Mouse (Mus musculus) heart, embryonic 12.5 days (tissue): Measurements from ENCODE around the gene Hypm. TPM values are rescaled to one million over a fixed set of nuclear protein-coding genes. Genes with fewer than 3 reads are reported as not detected.

Experiments
- ATAC-seq: fragments of 200-750 bp; cut with Nextera tagmentation; 2 replicates; pipeline ENCODE4 v1.8.0; 2017; ENCODE audit warnings: moderate TSS enrichment, moderate library complexity; ENCODE audit not compliant: insufficient number of reproducible peaks, low FRiP score
- H3K27ac ChIP-seq: fragments of 300-500 bp; sonication (generic); 2 replicates; pipeline ENCODE4 v1.5.1; 2016; ENCODE audit warnings: mild to moderate bottlenecking, moderate library complexity; ENCODE audit not compliant: poor library complexity, severe bottlenecking
- H3K27me3 ChIP-seq: fragments of 300-500 bp; sonication (generic); replicated peaks from 2 replicates; pipeline ENCODE4 v1.6.1; 2016; ENCODE audit warnings: mild to moderate bottlenecking, moderate library complexity
- H3K36me3 ChIP-seq: fragments of 300-500 bp; sonication (generic); 2 replicates; pipeline ENCODE4 v1.6.1; 2016; ENCODE audit warnings: mild to moderate bottlenecking, moderate library complexity
- H3K4me1 ChIP-seq: fragments of 300-500 bp; sonication (generic); replicated peaks from 2 replicates; pipeline ENCODE4 v1.6.1; 2016; ENCODE audit warnings: mild to moderate bottlenecking
- H3K4me2 ChIP-seq: fragments of 300-500 bp; sonication (generic); 2 replicates; pipeline ENCODE4 v1.6.1; 2016; ENCODE audit warnings: mild to moderate bottlenecking, moderate library complexity
- H3K4me3 ChIP-seq: fragments of 300-500 bp; sonication (generic); 2 replicates; pipeline ENCODE4 v1.5.1; 2016; ENCODE audit warnings: mild to moderate bottlenecking
- H3K9ac ChIP-seq: fragments of 300-500 bp; sonication (generic); 2 replicates; pipeline ENCODE4 v1.6.1; 2016; ENCODE audit warnings: mild to moderate bottlenecking, moderate library complexity
- H3K9me3 ChIP-seq: fragments of 300-500 bp; sonication (generic); replicated peaks from 2 replicates; pipeline ENCODE4 v1.6.1; 2016; ENCODE audit warnings: mild to moderate bottlenecking, moderate library complexity
- WGBS: fragments of 180-500 bp; shearing (Covaris S2); methylation state at CpG from one replicate; pipeline ENCODE4 v1.1.7; 2016; 5-methylcytosine and 5-hydroxymethylcytosine counted together
- polyA plus RNA-seq: library from polyadenylated mRNA; unstranded; fragments of >200 nt; fragmentation: Nextera tagmentation; extraction: Ambion mirVana; gene quantifications from 2 replicates; pipeline ENCODE4 v1.2.1, GENCODE M21; 2016

Hypm gene
- polyA plus RNA-seq: not detected in 2 replicates

DNA sequence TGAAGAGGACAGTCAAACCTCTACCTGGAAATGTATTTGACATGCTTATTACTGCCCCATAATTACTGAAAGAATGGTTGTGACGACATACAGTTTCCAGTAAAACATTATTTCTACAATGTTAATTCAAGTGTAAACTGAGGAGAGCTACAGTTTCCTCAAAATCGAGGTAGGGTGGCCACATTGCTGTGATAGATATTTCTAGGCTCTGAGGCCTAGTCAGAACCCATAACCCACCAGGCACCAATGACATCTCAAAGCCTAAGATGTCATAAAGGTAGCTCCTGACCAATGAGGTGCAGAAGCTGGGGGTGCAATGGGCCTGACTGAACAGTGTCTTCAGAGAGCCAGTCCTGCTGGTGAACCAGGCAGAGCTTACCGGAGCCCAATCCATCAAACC is at the start of gene Hypm:
Hypm (plus strand) TSS at position 301 of the 400 bp plus-strand sequence.
- H3K4me2 ChIP-seq: no peak within 1 kb of the TSS
- no peak within 1 kb of the TSS for H3K4me3 ChIP-seq
- no peak within 1 kb of the TSS for H3K27ac ChIP-seq
- H3K4me1 ChIP-seq: no peaks in the 10 kb centered on the region
- no peak for ATAC-seq
- H3K9ac ChIP-seq: no peak within 1 kb of the TSS
- no peaks in the 10 kb centered on the region for H3K36me3 ChIP-seq
- H3K27me3 ChIP-seq: no peaks in the 10 kb centered on the region
- H3K9me3 ChIP-seq: no peaks in the 10 kb centered on the region
- 81% methylated on average over 3 of the region's 3 CpGs for WGBS

DNA sequence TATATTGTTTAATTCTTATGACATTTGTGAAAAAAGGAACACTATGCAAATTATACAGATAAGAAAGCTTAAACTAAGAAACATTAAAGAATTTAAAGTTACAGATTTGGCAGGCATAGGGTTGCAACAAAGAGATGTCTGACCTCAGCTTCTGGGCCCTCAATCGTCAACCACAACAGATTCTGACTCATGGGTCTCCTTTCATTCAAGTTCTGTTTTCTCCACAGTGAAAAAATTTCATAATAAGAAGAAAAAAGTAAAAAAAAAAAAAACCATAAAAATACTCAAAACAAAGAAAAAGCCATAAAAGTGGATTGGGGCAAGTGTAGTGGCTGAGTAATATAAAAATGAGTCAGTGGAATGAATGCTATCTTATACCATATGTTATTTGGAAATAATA is 36.6 kb upstream of the Hypm start:
- 64% methylated on average over 1 of the region's 1 CpGs for WGBS

DNA sequence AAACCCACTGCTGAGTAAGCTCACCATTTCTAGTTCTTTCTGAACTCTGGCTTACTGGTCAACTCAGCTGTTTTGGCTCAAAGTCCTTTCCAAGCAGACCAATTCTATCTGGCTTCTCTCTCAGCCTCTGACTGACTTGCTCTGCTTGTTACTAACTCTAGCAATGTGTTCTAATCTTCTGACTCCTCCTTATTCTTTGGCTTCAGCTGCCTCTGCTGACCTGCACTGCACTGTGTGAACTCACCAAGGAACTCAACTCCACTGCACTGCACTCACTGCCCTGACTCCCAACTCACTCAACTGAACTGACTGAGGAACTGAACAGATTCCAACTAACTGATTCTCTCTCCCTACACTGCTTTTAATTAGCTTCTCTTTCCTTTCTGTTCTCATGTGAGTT is 34.3 kb upstream of the Hypm start:
- H3K9me3 ChIP-seq: no peaks in the 10 kb centered on the region
- no peaks in the 10 kb centered on the region for H3K27me3 ChIP-seq
- H3K4me1 ChIP-seq: no peaks in the 10 kb centered on the region
- no peak overlapping the region for H3K9ac ChIP-seq
- no peak overlapping the region for H3K4me3 ChIP-seq
- no peak overlapping the region for H3K27ac ChIP-seq
- H3K36me3 ChIP-seq: no peaks in the 10 kb centered on the region
- H3K4me2 ChIP-seq: no peak overlapping the region
- no peak for ATAC-seq

More for the DNA sequence above, 36.6 kb upstream of the Hypm start:
- Histone ChIP-seq H3K4me3 (no peak overlapping the region), H3K36me3 (no peaks in the 10 kb centered on the region), H3K27me3 (no peaks in the 10 kb centered on the region), H3K27ac (no peak overlapping the region), H3K9me3 (no peaks in the 10 kb centered on the region), H3K4me1 (no peaks in the 10 kb centered on the region), H3K4me2 (no peak overlapping the region), H3K9ac (no peak overlapping the region)
- ATAC-seq: no peak

DNA sequence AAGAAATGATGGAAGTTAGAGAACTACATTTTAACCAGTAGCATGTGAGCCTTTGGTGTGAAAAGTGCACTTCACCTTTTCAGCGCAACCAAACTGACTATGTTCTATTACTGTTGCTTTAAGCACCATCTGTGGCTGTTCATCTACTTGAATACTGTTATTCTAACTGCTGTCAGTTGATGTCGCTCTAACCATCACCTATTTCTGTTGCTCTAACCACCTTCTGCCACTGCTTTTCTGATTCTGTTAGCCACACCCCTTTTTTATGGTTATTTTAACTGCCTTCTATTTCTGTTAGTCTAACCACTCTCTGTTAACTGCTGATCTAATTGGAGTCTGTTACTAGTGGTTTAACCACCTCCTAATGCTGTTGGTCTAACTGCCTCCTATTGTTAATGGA is 11.9 kb upstream of the Hypm start:
- 61% methylated on average over 2 of the region's 2 CpGs for WGBS

DNA sequence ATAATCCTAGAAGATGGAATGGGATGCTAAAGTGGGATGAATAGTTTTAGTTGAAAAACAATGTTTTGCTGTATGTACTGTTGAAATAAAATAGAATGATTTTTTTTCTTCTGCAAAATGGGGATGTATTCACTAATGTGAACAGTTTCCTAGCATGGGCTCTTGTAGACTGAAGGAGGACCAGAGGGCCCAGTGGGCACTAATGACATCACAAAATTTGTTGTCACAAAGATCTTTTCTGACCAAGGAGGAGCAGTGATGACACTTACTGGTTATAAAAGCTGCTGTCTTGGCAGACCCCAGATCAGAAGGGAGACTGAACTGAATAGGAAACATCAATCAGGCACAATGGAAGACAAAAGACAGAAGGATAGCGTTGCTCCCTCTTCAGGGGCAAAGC is 2.7 kb downstream of the Hypm start, which contains the start of gene H2al3:
H2al3 (plus strand) TSS at position 301 of the 400 bp plus-strand sequence.
- WGBS: 53% methylated on average over 1 of the region's 1 CpGs
- H3K9me3 ChIP-seq: no peaks in the 10 kb centered on the region

More for the DNA sequence above, 11.9 kb upstream of the Hypm start:
- no peaks in the 10 kb centered on the region for H3K4me1 ChIP-seq
- no peak overlapping the region for H3K9ac ChIP-seq
- H3K27ac ChIP-seq: no peak overlapping the region
- no peaks in the 10 kb centered on the region for H3K9me3 ChIP-seq
- no peak overlapping the region for H3K4me3 ChIP-seq
- no peak for ATAC-seq
- no peaks in the 10 kb centered on the region for H3K36me3 ChIP-seq
- no peaks in the 10 kb centered on the region for H3K27me3 ChIP-seq
- no peak overlapping the region for H3K4me2 ChIP-seq

DNA sequence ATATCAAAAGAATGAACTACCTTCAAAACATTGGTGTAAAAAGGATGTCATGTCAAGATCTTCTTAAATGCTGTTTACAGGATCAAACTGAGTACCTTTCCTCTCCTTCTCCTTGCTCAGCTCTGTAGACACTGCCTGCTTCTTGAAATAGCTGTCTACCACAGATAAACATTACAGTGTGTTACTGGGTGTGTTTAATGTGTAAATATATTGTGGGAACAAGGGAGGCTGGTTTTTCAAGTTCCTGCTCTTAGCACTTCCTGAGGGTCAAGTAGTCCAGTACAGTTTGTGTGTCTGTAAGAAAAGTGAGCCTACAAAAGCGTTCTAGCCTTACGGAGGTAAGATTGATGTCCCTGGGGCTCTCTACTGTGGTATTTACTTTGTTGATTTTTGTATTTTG is 15.1 kb downstream of the Hypm start:
- Histone ChIP-seq H3K9ac (no peak overlapping the region), H3K27me3 (no peaks in the 10 kb centered on the region), H3K36me3 (no peaks in the 10 kb centered on the region), H3K27ac (no peak overlapping the region), H3K4me3 (no peak overlapping the region), H3K4me2 (no peak overlapping the region), H3K4me1 (no peaks in the 10 kb centered on the region), H3K9me3 (no peaks in the 10 kb centered on the region)
- WGBS: 78% methylated on average over 2 of the region's 2 CpGs
- no peak for ATAC-seq

More for the DNA sequence above, 2.7 kb downstream of the Hypm start, which contains the start of gene H2al3:
- Histone ChIP-seq H3K27ac (no peak within 1 kb of the TSS), H3K4me2 (no peak within 1 kb of the TSS), H3K36me3 (no peaks in the 10 kb centered on the region), H3K9ac (no peak within 1 kb of the TSS), H3K4me1 (no peaks in the 10 kb centered on the region), H3K27me3 (no peaks in the 10 kb centered on the region), H3K4me3 (no peak within 1 kb of the TSS)
- no peak for ATAC-seq

DNA sequence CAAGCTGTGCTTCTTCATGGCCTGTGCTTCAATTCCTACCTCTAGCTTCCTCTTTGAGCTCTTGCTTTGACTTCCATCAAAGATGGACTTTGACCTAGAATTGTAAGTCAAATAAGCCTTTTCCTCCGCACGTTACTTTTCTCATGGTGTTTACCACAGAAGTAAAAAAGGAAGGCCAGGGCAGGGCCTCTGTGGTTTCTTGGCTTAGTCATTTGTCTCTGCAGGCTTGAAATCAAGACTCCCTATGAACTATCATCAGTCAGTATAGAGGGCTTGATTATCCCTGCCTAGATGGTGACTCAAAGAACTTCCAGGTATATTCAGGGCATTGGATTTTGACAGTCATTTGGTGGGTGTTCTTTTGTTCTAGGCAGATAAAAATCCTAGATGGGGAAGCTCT is 28.8 kb downstream of the Hypm start:
- Histone ChIP-seq H3K9ac (no peak overlapping the region), H3K36me3 (no peaks in the 10 kb centered on the region), H3K9me3 (no peaks in the 10 kb centered on the region), H3K27ac (no peak overlapping the region), H3K4me1 (no peaks in the 10 kb centered on the region), H3K27me3 (no peaks in the 10 kb centered on the region), H3K4me3 (no peak overlapping the region), H3K4me2 (no peak overlapping the region)
- WGBS: 83% methylated on average over 2 of the region's 2 CpGs
- no peak for ATAC-seq

DNA sequence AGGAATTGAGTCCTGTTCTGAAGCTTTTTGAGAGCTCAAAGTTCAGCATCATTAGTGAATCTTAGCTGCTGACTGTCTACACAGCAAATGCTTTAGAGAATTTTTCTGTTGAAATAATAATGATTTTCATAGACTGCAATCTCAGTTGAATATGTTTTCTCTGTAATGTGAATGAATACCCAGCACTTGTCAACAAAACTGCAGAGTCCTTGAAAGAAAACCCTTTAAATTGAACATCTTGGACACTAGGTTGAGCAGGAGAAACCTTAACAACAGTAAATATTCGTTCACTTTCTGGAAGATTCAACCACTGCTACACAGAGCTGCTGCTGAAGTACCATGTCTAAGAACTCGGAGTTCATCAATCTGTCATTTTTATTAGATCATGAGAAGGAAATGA is 38.6 kb downstream of the Hypm start, which contains the start of gene Sytl5:
Sytl5 (plus strand) TSS at position 301 of the 400 bp plus-strand sequence.
- ATAC-seq: no peak
- no peak within 1 kb of the TSS for H3K9ac ChIP-seq
- H3K36me3 ChIP-seq: no peaks in the 10 kb centered on the region
- H3K9me3 ChIP-seq: no peaks in the 10 kb centered on the region
- no peaks in the 10 kb centered on the region for H3K27me3 ChIP-seq
- H3K27ac ChIP-seq: no peak within 1 kb of the TSS
- H3K4me3 ChIP-seq: no peak within 1 kb of the TSS
- 58% methylated on average over 2 of the region's 2 CpGs for WGBS
- no peaks in the 10 kb centered on the region for H3K4me1 ChIP-seq
- H3K4me2 ChIP-seq: no peak within 1 kb of the TSS

Other genes with a start within 250 kb of the Hypm start
- 61.1 and 63.2 TPM in 2 replicates for gene Dynlt3, start 183.9 kb upstream of the Hypm start, polyA plus RNA-seq
- gene H2al3, start 2.8 kb downstream of the Hypm start, polyA plus RNA-seq: not detected in 2 replicates
- 0.33 and 0.47 TPM in 2 replicates for gene Sytl5, start 38.7 kb downstream of the Hypm start, polyA plus RNA-seq